Mouse (Mus musculus): ENCODE measurements around the gene Arfgap2.
A peak's percentile ranks its signal among the peaks of the same experiment; 100 is the strongest.

The Arfgap2 gene

GRCm38 (mm10) chr2:91258830-91259229, 5.9 kb upstream of the Arfgap2 start:
- DNase-seq (ENCODE audit: extremely low spot score, low spot score), result no peak

GRCm38 (mm10) chr2:91259493-91259892, 5.3 kb upstream of the Arfgap2 start:
- DNase-seq (ENCODE audit: extremely low spot score, low spot score), result no peak

GRCm38 (mm10) chr2:91263692-91264660, 798 bp upstream of the Arfgap2 start:
- no peak for DNase-seq (ENCODE audit: extremely low spot score, low spot score)

GRCm38 (mm10) chr2:91268042-91268441, 3.3 kb downstream of the Arfgap2 start:
- DNase-seq (ENCODE audit: extremely low spot score, low spot score), result no peak

- no peak for DNase-seq (ENCODE audit: extremely low spot score, low spot score)
These were observed 3.9 kb downstream of the Arfgap2 start for GRCm38 (mm10) chr2:91268706-91269105.

GRCm38 (mm10) chr2:91269687-91270133, 4.9 kb downstream of the Arfgap2 start:
- no peak for DNase-seq (ENCODE audit: extremely low spot score, low spot score)

- peak; percentile 65 for DNase-seq (ENCODE audit: extremely low spot score, low spot score)
These were observed 14.1 kb downstream of the Arfgap2 start for GRCm38 (mm10) chr2:91278749-91279371.

GRCm38 (mm10) chr2:91279372-91279755, 14.6 kb downstream of the Arfgap2 start:
- DNase-seq (ENCODE audit: extremely low spot score, low spot score), result no peak

GRCm38 (mm10) chr2:91281366-91281765, 16.6 kb downstream of the Arfgap2 start:
- DNase-seq (ENCODE audit: extremely low spot score, low spot score), result no peak

GRCm38 (mm10) chr2:91283972-91284371, 19.2 kb downstream of the Arfgap2 start:
- DNase-seq (ENCODE audit: extremely low spot score, low spot score), result no peak

- DNase-seq (ENCODE audit: extremely low spot score, low spot score), result no peak
These were observed 19.8 kb downstream of the Arfgap2 start for GRCm38 (mm10) chr2:91284375-91285199.

GRCm38 (mm10) chr2:91285885-91286505, 21.2 kb downstream of the Arfgap2 start:
- DNase-seq (ENCODE audit: extremely low spot score, low spot score), result peak; percentile 78

GRCm38 (mm10) chr2:91287563-91287962, 22.8 kb downstream of the Arfgap2 start:
- no peak for DNase-seq (ENCODE audit: extremely low spot score, low spot score)

- no peak for DNase-seq (ENCODE audit: extremely low spot score, low spot score)
These were observed 26.6 kb downstream of the Arfgap2 start for GRCm38 (mm10) chr2:91291197-91292007.

GRCm38 (mm10) chr2:91294226-91294625, 29.5 kb downstream of the Arfgap2 start:
- DNase-seq (ENCODE audit: extremely low spot score, low spot score), result no peak

GRCm38 (mm10) chr2:91295895-91296294, 31.1 kb downstream of the Arfgap2 start:
- DNase-seq (ENCODE audit: extremely low spot score, low spot score), result no peak

- no peak for DNase-seq (ENCODE audit: extremely low spot score, low spot score)
These were observed 34.4 kb downstream of the Arfgap2 start for GRCm38 (mm10) chr2:91299156-91299555.

GRCm38 (mm10) chr2:91300784-91301183, 36.0 kb downstream of the Arfgap2 start:
- no peak for DNase-seq (ENCODE audit: extremely low spot score, low spot score)

GRCm38 (mm10) chr2:91301836-91302235, 37.1 kb downstream of the Arfgap2 start:
- no peak for DNase-seq (ENCODE audit: extremely low spot score, low spot score)

- DNase-seq (ENCODE audit: extremely low spot score, low spot score), result no peak
These were observed 38.1 kb downstream of the Arfgap2 start for GRCm38 (mm10) chr2:91302845-91303244.

Data from neural tube, embryonic 10.5 days (tissue).